Mouse (Mus musculus) pancreas, adult 10 weeks (tissue): ENCODE measurements around the gene Ampd3. TPM values are rescaled to one million over a fixed set of nuclear protein-coding genes. Genes with fewer than 3 reads are reported as not detected.

Experiments used
- polyA plus RNA-seq: library from polyadenylated mRNA; stranded (reverse); fragments of 350-450 nt; fragmentation: Illumina TruSeq; extraction: RNeasy Lipid Tissue Mini Kit (QIAGEN cat#74804); gene quantifications from one replicate; pipeline ENCODE4 v1.2.3, GENCODE M21; 2015; ENCODE audit warnings: low read depth, low replicate concordance; ENCODE audit not compliant: insufficient read depth

The Ampd3 gene
- 2.7 TPM for polyA plus RNA-seq

GRCm38 (mm10) chr7:110768001-110768400 lies at the start of gene Ampd3:
Gene Ampd3, plus strand, starts transcription at chr7:110768206.

GRCm38 (mm10) chr7:110843916-110844874 lies 76.2 kb downstream of the Ampd3 start, which contains the start of gene Rnf141:
Gene Rnf141, minus strand, starts transcription at chr7:110844457.

Other genes starting within 250 kb of the Ampd3 start
- 7.5 TPM for gene Sbf2, start 153.3 kb upstream of the Ampd3 start, polyA plus RNA-seq
- gene Adm, start 140.5 kb upstream of the Ampd3 start, polyA plus RNA-seq, result 5.2 TPM
- gene Rnf141, start 76.3 kb downstream of the Ampd3 start, polyA plus RNA-seq, result 9.8 TPM
- 10.9 TPM for gene Lyve1, start 95.0 kb downstream of the Ampd3 start, polyA plus RNA-seq
- 3.7 TPM for gene Mrvi1, start 214.3 kb downstream of the Ampd3 start, polyA plus RNA-seq